Mouse (Mus musculus) CD4-positive, CD25-positive, alpha-beta regulatory T cell, adult 4 months (primary cell): ENCODE measurements around the gene Nxn. TPM values are rescaled to one million over a fixed set of nuclear protein-coding genes. Genes with fewer than 3 reads are reported as not detected.

ENCODE experiments used
- ATAC-seq: one replicate; pipeline ENCODE4 v1.8.0; 2017
- polyA plus RNA-seq, 2 experiments: library from polyadenylated mRNA; unstranded; fragments of 100-300 nt; shearing (Covaris generic); gene quantifications; one replicate each; pipeline ENCODE4 v1.2.1; 2017

Nxn gene
- polyA plus RNA-seq, 2 experiments from 2014 or later = 1.3 to 2.0 TPM

GRCm38 (mm10) chr11:76328522-76329290 is 70.2 kb downstream of the Nxn start:
- ATAC-seq = no peak

- no peak for ATAC-seq
Measured at GRCm38 (mm10) chr11:76328084-76328483, 70.9 kb downstream of the Nxn start.

GRCm38 (mm10) chr11:76326672-76327071 is 72.3 kb downstream of the Nxn start:
- no peak for ATAC-seq

GRCm38 (mm10) chr11:76326051-76326450 is 72.9 kb downstream of the Nxn start:
- ATAC-seq = no peak

- no peak for ATAC-seq
Measured at GRCm38 (mm10) chr11:76324801-76325200, 74.1 kb downstream of the Nxn start.

- ATAC-seq = no peak
Measured at GRCm38 (mm10) chr11:76324207-76324606, 74.7 kb downstream of the Nxn start.

GRCm38 (mm10) chr11:76322939-76323338 is 76.0 kb downstream of the Nxn start:
- no peak for ATAC-seq

- ATAC-seq = no peak
Measured at GRCm38 (mm10) chr11:76322081-76322480, 76.9 kb downstream of the Nxn start.

GRCm38 (mm10) chr11:76320475-76320874 is 78.5 kb downstream of the Nxn start:
- ATAC-seq = no peak

- ATAC-seq = no peak
Measured at GRCm38 (mm10) chr11:76319714-76320435, 79.1 kb downstream of the Nxn start.

- no peak for ATAC-seq
Measured at GRCm38 (mm10) chr11:76317904-76318303, 81.0 kb downstream of the Nxn start.

- no peak for ATAC-seq
Measured at GRCm38 (mm10) chr11:76315785-76316444, 83.0 kb downstream of the Nxn start.

GRCm38 (mm10) chr11:76314741-76315140 is 84.2 kb downstream of the Nxn start:
- no peak for ATAC-seq

GRCm38 (mm10) chr11:76314140-76314539 is 84.8 kb downstream of the Nxn start:
- ATAC-seq = no peak

GRCm38 (mm10) chr11:76312805-76313204 is 86.1 kb downstream of the Nxn start:
- ATAC-seq = no peak

GRCm38 (mm10) chr11:76311224-76312000 is 87.5 kb downstream of the Nxn start:
- no peak for ATAC-seq

GRCm38 (mm10) chr11:76309868-76310267 is 89.1 kb downstream of the Nxn start:
- ATAC-seq = no peak

GRCm38 (mm10) chr11:76309072-76309471 is 89.9 kb downstream of the Nxn start:
- no peak for ATAC-seq

GRCm38 (mm10) chr11:76306769-76307168 is 92.2 kb downstream of the Nxn start:
- no peak for ATAC-seq

- no peak for ATAC-seq
Measured at GRCm38 (mm10) chr11:76305571-76305970, 93.4 kb downstream of the Nxn start.

- ATAC-seq = no peak
Measured at GRCm38 (mm10) chr11:76303368-76303767, 95.6 kb downstream of the Nxn start.

- no peak for ATAC-seq
Measured at GRCm38 (mm10) chr11:76300862-76301261, 98.1 kb downstream of the Nxn start.
